Mouse (Mus musculus) embryonic facial prominence, embryonic 11.5 days (tissue): ENCODE results near the gene Ddx19b. TPM values are rescaled to one million over a fixed set of nuclear protein-coding genes. Genes with fewer than 3 reads are reported as not detected.
"Not testable (repeated sequence)": the region's sequence is repeated elsewhere in the genome, so short reads cannot be mapped to it uniquely, and the experiment has no call there.

Experiments
- ATAC-seq: fragments of 200-750 bp; cut with Nextera tagmentation; replicated peaks from 2 replicates; pipeline ENCODE4 v1.8.0; 2017; ENCODE audit warnings: low read depth; ENCODE audit not compliant: insufficient number of reproducible peaks, low FRiP score, low TSS enrichment
- DNase-seq: peaks from one replicate; pipeline ENCODE4 v3.0.0-alpha.2; 2015; ENCODE audit warnings: low spot score
- H3K27ac ChIP-seq: fragments of 300-500 bp; sonication (generic); replicated peaks from 2 replicates; pipeline ENCODE4 v1.5.1; 2014; ENCODE audit warnings: mild to moderate bottlenecking, low read depth, low read length, control low read depth
- H3K27me3 ChIP-seq: fragments of 300-500 bp; sonication (generic); 2 replicates; pipeline ENCODE4 v1.6.1; 2014; ENCODE audit warnings: mild to moderate bottlenecking, low read length, moderate library complexity, mixed read lengths; ENCODE audit not compliant: control insufficient read depth, insufficient read depth
- H3K36me3 ChIP-seq: fragments of 300-500 bp; sonication (generic); replicated peaks from 2 replicates; pipeline ENCODE4 v1.6.1; 2014; ENCODE audit warnings: low read depth, mild to moderate bottlenecking, low read length, moderate library complexity, mixed read lengths; ENCODE audit not compliant: control insufficient read depth, insufficient read depth
- H3K4me1 ChIP-seq: fragments of 300-500 bp; sonication (generic); 2 replicates; pipeline ENCODE4 v1.6.1; 2014; ENCODE audit warnings: low read length, mixed read lengths; ENCODE audit not compliant: control insufficient read depth, insufficient read depth
- H3K4me2 ChIP-seq: fragments of 300-500 bp; sonication (generic); 2 replicates; pipeline ENCODE4 v1.6.1; 2014; ENCODE audit warnings: low read depth, mild to moderate bottlenecking, control low read depth, low read length, moderate library complexity
- H3K4me3 ChIP-seq: fragments of 300-500 bp; sonication (generic); 2 replicates; pipeline ENCODE4 v1.5.1; 2014; ENCODE audit warnings: low read depth, low read length, control low read depth
- H3K9ac ChIP-seq: fragments of 300-500 bp; sonication (generic); replicated peaks from 2 replicates; pipeline ENCODE4 v1.6.1; 2014; ENCODE audit warnings: mild to moderate bottlenecking, control low read depth, low read length
- H3K9me3 ChIP-seq: fragments of 300-500 bp; sonication (generic); replicated peaks from 2 replicates; pipeline ENCODE4 v1.6.1; 2016; ENCODE audit warnings: mild to moderate bottlenecking, low read length, inconsistent platforms, mixed read lengths; ENCODE audit not compliant: control insufficient read depth
- WGBS: fragments of 180-500 bp; shearing (Covaris S2); extraction: QIAGEN DNeasy Blood & Tissue Kit; methylation state at CpG from one replicate; pipeline ENCODE4 v1.1.7; 2014; 5-methylcytosine and 5-hydroxymethylcytosine counted together
- microRNA-seq: library from miRNA; unstranded; fragments of <30 nt; microRNA quantifications from one replicate; pipeline ENCODE4, GENCODE M21; 2016; ENCODE audit warnings: borderline number of aligned reads
- polyA plus RNA-seq: library from polyadenylated mRNA; unstranded; fragments of >200 nt; fragmentation: Nextera tagmentation; extraction: Ambion mirVana; gene quantifications from 2 replicates; pipeline ENCODE4 v1.2.1, GENCODE M21; 2014

Ddx19b gene
- polyA plus RNA-seq, 1 experiment from 2014 or later: 4.5 TPM

DNA sequence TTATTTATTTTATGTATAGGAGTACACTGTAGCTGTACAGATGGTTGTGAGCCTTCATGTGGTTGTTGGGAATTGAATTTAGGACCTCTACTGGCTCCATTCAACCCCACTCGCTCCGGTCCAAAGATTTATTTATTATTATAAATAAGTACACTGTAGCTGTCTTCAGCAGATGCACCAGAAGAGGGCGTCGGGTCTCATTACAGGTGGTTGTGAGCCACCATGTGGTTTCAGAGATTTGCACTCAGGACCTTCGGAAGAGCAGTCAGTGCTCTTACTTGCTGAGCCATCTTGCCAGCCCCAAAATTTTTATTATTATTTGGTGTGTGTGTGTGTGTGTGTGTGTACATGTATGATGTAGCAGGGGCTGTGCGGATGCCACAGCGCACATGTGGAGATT is 73.0 kb downstream of the Ddx19b start:
- WGBS: 93% methylated on average over 7 of the region's 7 CpGs
- not testable (repeated sequence) for H3K36me3 ChIP-seq

DNA sequence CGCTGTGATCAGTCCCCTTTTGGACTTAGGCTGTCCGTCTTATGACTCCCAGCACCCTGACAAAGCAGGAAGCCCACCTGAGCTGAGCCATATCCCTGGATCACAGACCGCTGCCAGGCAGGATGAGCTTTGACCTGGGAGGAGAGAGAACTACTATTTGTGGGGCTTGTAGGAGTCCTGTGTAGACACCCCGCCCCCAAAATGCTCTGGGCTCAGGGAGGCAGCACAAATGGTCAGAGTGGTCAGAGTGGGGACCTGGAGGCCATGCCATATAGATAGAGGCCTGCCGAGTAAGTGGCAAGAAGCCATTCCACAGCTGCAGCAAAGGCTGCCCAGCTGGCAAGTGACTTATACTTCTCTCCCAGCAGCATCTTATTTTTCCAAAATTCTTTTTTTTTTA is 73.4 kb downstream of the Ddx19b start:
- 95% methylated on average over 5 of the region's 5 CpGs for WGBS
- H3K9ac ChIP-seq: no peak overlapping the region
- H3K27me3 ChIP-seq: no peaks in the 10 kb centered on the region
- no peaks in the 10 kb centered on the region for H3K4me1 ChIP-seq
- ATAC-seq (no peak), DNase-seq (no peak)
- H3K27ac ChIP-seq: no peak overlapping the region
- no peak overlapping the region for H3K4me2 ChIP-seq
- H3K9me3 ChIP-seq: no peaks in the 10 kb centered on the region
- no peak overlapping the region for H3K4me3 ChIP-seq
- peaks cover 6% of the 10 kb centered on the region for H3K36me3 ChIP-seq

More for the DNA sequence above, 73.0 kb downstream of the Ddx19b start:
- H3K27ac ChIP-seq, H3K27me3 ChIP-seq, H3K4me2 ChIP-seq, H3K4me3 ChIP-seq, H3K9ac ChIP-seq, ATAC-seq, DNase-seq, H3K4me1 ChIP-seq, H3K9me3 ChIP-seq: not testable (repeated sequence)

- Histone ChIP-seq H3K36me3 (peaks cover 6% of the 10 kb centered on the region), H3K9ac (no peak overlapping the region), H3K27me3 (no peaks in the 10 kb centered on the region), H3K4me3 (no peak overlapping the region), H3K4me2 (no peak overlapping the region), H3K27ac (no peak overlapping the region), H3K4me1 (no peaks in the 10 kb centered on the region), H3K9me3 (no peaks in the 10 kb centered on the region)
- ATAC-seq: no peak
- no peak for DNase-seq
- WGBS: 90% methylated on average over 19 of the region's 19 CpGs
These were observed 74.1 kb downstream of the Ddx19b start for GRCm38 (mm10) chr8:110957471-110957870.

- no peak overlapping the region for H3K9ac ChIP-seq
- H3K9me3 ChIP-seq: no peaks in the 10 kb centered on the region
- no peak overlapping the region for H3K4me3 ChIP-seq
- no peaks in the 10 kb centered on the region for H3K4me1 ChIP-seq
- ATAC-seq (no peak), DNase-seq (no peak)
- peaks cover 6% of the 10 kb centered on the region for H3K36me3 ChIP-seq
- no peaks in the 10 kb centered on the region for H3K27me3 ChIP-seq
- no peak overlapping the region for H3K27ac ChIP-seq
- H3K4me2 ChIP-seq: no peak overlapping the region
- WGBS: 86% methylated on average over 15 of the region's 15 CpGs
These were observed 74.7 kb downstream of the Ddx19b start for GRCm38 (mm10) chr8:110956619-110957450.

DNA sequence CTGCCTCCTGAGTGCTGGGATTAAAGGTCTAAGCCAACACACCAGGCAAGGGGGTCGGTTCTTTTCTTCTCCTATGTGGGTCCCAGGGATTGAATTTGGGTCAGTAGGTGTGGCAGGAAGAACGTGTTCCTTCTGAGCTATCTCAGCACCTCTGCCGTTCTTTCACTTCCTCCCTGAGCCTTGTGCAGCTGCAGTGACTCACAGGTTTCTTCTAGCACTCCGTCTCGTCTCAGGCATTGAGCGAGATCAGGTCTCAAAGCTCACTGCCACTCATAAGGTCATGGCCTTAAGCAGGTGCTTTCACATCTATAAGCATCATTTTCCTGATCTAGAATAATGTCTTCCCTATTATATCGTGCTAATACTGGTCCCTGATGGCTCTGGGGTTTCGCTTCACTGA is 76.8 kb downstream of the Ddx19b start:
- Histone ChIP-seq H3K9ac (no peak overlapping the region), H3K4me1 (no peaks in the 10 kb centered on the region), H3K27ac (no peak overlapping the region), H3K4me3 (no peak overlapping the region), H3K27me3 (no peaks in the 10 kb centered on the region), H3K36me3 (peaks cover 6% of the 10 kb centered on the region), H3K9me3 (no peaks in the 10 kb centered on the region), H3K4me2 (no peak overlapping the region)
- DNase-seq (no peak), ATAC-seq (no peak)
- 75% methylated on average over 8 of the region's 8 CpGs for WGBS

Small RNA genes lying within 50 kb of the gene (microRNA-seq; reads per million reads assigned to microRNA genes)
- gene Gm24103 (not detected), gene Mir3473d (1.9 reads per million)

Other genes starting within 250 kb of the Ddx19b start
- 0.15 and 0.66 TPM in 2 replicates for gene Il34, start 225.8 kb downstream of the Ddx19b start, polyA plus RNA-seq
- gene Cog4, start 185.2 kb downstream of the Ddx19b start, polyA plus RNA-seq: 74.9 and 75.6 TPM in 2 replicates
- 212 and 213 TPM in 2 replicates for gene Sf3b3, start 185.0 kb downstream of the Ddx19b start, polyA plus RNA-seq
- 5.6 and 6.8 TPM in 2 replicates for gene Fuk, start 129.3 kb downstream of the Ddx19b start, polyA plus RNA-seq
- gene St3gal2, start 111.8 kb downstream of the Ddx19b start, polyA plus RNA-seq: 15.1 and 17.4 TPM in 2 replicates
- 30.9 and 32.6 TPM in 2 replicates for gene Ddx19a, start 34.0 kb downstream of the Ddx19b start, polyA plus RNA-seq
- 60.9 and 68.6 TPM in 2 replicates for gene Aars, start 1.4 kb upstream of the Ddx19b start, polyA plus RNA-seq
- 31.2 and 39.6 TPM in 2 replicates for gene Exosc6, start 24.6 kb upstream of the Ddx19b start, polyA plus RNA-seq
- gene Clec18a, start 60.7 kb upstream of the Ddx19b start, polyA plus RNA-seq: 2.2 and 5.5 TPM in 2 replicates
- 5.5 and 5.6 TPM in 2 replicates for gene Pdpr, start 62.9 kb upstream of the Ddx19b start, polyA plus RNA-seq
- 75.6 and 79.7 TPM in 2 replicates for gene Glg1, start 227.5 kb upstream of the Ddx19b start, polyA plus RNA-seq